Mouse (Mus musculus): ENCODE results near the gene Strn. TPM values are rescaled to one million over a fixed set of nuclear protein-coding genes. Genes with fewer than 3 reads are reported as not detected.

Gene Strn
- polyA plus RNA-seq, 1 experiment: 1.3 TPM

DNA sequence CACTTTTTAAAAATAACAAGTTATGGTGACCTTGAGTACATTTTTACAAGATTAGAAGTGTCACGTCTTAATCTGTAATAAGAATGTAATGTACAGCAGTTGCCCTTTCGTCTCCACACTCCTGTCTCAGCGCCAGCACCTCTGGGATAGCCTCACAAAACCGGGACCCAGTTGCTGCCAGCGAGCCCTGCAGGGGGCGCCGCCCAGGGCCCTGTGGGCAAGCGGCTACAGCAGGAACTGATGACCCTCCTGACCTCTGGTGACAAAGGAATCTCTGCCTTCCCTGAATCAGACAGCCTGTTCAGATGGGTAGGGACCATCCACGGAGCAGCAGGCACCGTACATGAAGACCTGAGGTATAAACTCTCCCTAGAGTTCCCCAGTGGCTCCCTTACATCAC, 15.1 kb upstream of the Strn start:
- H3K4me1 ChIP-seq: no peaks in the 10 kb centered on the region
- no peaks in the 10 kb centered on the region for H3K9me3 ChIP-seq
- H3K36me3 ChIP-seq (replicated peaks; ENCODE audit: low read length): peaks cover 63% of the 10 kb centered on the region
- TF ChIP-seq FLI1 (IDR thresholded peaks at IDR 0.05; ENCODE audit: low read length) (no peak), GATA1 (IDR thresholded peaks at IDR 0.05; ENCODE audit: borderline replicate concordance, low read length) (no peak)
- H3K4me3 ChIP-seq (replicated peaks): no peak overlapping the region
- no peaks in the 10 kb centered on the region for H3K27me3 ChIP-seq (replicated peaks)

GRCm38 (mm10) chr17:78748440-78748839, 11.4 kb upstream of the Strn start:
- no peaks in the 10 kb centered on the region for H3K9me3 ChIP-seq
- H3K36me3 ChIP-seq (replicated peaks; ENCODE audit: low read length): peaks cover 28% of the 10 kb centered on the region
- no peak for TF ChIP-seq GATA1 (IDR thresholded peaks at IDR 0.05; ENCODE audit: borderline replicate concordance, low read length)
- H3K4me1 ChIP-seq: no peaks in the 10 kb centered on the region
- no peaks in the 10 kb centered on the region for H3K27me3 ChIP-seq (replicated peaks)
- H3K4me3 ChIP-seq (replicated peaks): no peak overlapping the region

DNA sequence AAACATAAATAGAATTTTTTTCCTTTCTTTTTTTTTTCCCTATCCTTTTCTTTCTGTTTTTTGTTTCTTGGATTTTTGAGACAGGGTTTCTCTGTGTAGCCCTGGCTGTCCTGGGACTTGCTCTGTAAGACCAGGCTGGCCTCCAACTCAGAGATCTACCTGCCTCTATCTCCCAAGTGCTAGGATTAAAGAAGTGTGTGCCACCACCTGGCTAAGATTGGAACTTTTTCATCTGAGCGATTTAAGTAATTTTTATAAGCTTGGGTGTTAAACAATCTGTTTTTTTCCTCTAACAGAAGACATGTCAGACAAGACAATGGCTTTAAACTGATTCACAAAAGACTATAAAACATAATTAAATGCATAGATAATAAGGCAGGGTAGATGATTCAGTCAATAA, 1.4 kb upstream of the Strn start:
- no peak overlapping the region for H3K4me3 ChIP-seq (replicated peaks)
- H3K9me3 ChIP-seq: no peaks in the 10 kb centered on the region
- peaks cover 43% of the 10 kb centered on the region for H3K4me1 ChIP-seq
- TF ChIP-seq FLI1 (IDR thresholded peaks at IDR 0.05; ENCODE audit: low read length) (no peak), GATA1 (IDR thresholded peaks at IDR 0.05; ENCODE audit: borderline replicate concordance, low read length) (no peak)
- peaks cover 9% of the 10 kb centered on the region for H3K36me3 ChIP-seq (replicated peaks; ENCODE audit: low read length)
- no peaks in the 10 kb centered on the region for H3K27me3 ChIP-seq (replicated peaks)

- Histone ChIP-seq H3K4me1 (peaks cover 50% of the 10 kb centered on the region), H3K36me3 (replicated peaks; ENCODE audit: low read length) (peaks cover 13% of the 10 kb centered on the region), H3K27me3 (replicated peaks) (no peaks in the 10 kb centered on the region), H3K9me3 (no peaks in the 10 kb centered on the region), H3K4me3 (replicated peaks) (peak overlapping the region; percentile 73)
- TF ChIP-seq GATA1 (IDR thresholded peaks at IDR 0.05; ENCODE audit: borderline replicate concordance, low read length) (no peak), FLI1 (IDR thresholded peaks at IDR 0.05; ENCODE audit: low read length) (no peak)
Measured at GRCm38 (mm10) chr17:78737771-78738170, 775 bp upstream of the Strn start.

DNA sequence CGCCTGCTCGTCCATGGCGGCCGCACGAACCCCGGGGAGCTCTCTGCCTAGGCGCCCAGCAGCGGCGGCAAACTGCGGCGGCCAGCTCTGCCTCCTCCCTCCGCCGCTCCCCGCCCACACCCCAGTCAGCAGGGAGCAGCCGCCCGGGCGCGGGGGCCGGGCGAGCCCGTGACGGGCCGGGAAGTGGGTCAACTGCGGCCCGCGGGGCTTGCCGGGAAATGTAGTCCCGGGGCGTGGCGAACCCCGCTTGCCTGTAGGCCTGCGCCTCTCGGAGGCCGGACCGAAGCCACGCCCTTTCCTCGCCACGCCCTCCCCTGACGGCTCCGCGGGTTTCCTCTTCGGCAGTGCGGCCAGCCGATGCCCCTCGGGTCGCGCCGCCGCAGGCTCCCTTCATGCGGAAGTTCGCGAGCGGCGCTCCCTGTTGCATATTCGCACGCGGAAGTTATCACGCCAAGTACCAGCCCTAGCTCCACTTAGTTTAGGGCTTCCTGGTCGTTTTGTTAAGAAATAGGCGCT, 465 bp downstream of the Strn start:
- Histone ChIP-seq H3K4me3 (replicated peaks) (peak overlapping the region; percentile 97), H3K27me3 (replicated peaks) (no peaks in the 10 kb centered on the region), H3K36me3 (replicated peaks; ENCODE audit: low read length) (peaks cover 26% of the 10 kb centered on the region), H3K9me3 (no peaks in the 10 kb centered on the region), H3K4me1 (peaks cover 62% of the 10 kb centered on the region)
- TF ChIP-seq GATA1 (IDR thresholded peaks at IDR 0.05; ENCODE audit: borderline replicate concordance, low read length) (no peak), FLI1 (IDR thresholded peaks at IDR 0.05; ENCODE audit: low read length) (no peak)

DNA sequence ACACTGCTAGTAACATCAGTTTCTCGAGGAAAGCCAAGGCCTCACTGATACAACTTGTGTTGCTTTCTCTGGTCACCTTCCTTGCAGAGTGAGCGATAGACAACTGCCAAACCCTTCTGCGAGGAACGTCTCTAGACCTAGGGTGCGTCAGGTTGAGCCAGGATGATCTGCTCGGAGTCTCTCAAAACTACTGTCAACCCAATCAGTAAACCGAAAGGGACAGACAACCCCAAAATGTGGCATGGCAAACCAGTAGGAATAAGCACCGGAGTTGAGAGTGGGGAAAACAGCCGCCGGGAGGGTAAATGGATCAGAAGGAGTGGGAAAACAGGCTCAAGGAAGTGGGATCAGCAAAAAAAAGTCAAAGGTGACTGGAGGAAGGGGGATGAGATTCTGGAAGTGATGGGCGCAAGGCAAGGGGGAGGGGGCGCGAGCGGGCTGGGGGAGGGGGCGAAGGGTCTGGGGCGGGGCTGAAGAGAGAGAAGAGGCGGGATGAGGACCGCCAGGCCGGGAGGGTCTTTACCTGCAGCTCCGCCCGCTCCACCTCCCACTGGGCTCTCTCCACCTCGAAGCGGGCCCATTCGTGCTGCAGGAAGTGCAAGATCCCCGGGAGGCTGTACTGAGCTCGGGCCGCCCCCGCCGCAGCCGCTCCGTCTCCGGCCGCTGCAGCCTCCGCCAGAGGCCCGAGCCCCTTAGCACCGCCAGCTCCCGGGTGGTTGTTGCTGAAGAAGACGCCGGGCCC, 1.1 kb downstream of the Strn start:
- Histone ChIP-seq H3K27me3 (replicated peaks) (no peaks in the 10 kb centered on the region), H3K36me3 (replicated peaks; ENCODE audit: low read length) (peaks cover 26% of the 10 kb centered on the region), H3K4me1 (peaks cover 62% of the 10 kb centered on the region), H3K4me3 (replicated peaks) (peak overlapping the region; percentile 97), H3K9me3 (no peaks in the 10 kb centered on the region)
- TF ChIP-seq GATA1 (IDR thresholded peaks at IDR 0.05; ENCODE audit: borderline replicate concordance, low read length): no peak
- TF ChIP-seq FLI1 (IDR thresholded peaks at IDR 0.05; ENCODE audit: low read length): no peak

DNA sequence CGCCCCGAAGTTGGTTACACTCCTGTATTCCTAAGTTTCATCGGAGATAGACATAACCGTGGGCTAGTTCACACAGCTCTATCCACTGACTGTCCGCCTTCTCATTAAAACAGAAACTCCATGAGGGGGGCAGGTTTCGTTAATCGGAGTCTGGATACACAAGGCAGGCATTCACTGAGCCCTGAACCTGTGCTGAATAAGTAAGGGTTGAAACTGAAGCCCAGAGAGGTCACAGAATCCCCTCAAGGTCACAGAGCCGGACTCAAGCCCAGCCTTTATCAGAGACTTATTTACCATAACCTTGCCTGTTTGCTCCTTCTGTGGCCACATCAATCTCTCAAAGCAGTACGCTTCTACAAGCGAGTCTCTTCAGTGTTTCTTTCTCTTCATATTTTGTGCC, 2.2 kb downstream of the Strn start:
- TF ChIP-seq GATA1 (IDR thresholded peaks at IDR 0.05; ENCODE audit: borderline replicate concordance, low read length): no peak
- no peak for TF ChIP-seq FLI1 (IDR thresholded peaks at IDR 0.05; ENCODE audit: low read length)
- Histone ChIP-seq H3K27me3 (replicated peaks) (no peaks in the 10 kb centered on the region), H3K4me1 (peaks cover 61% of the 10 kb centered on the region), H3K36me3 (replicated peaks; ENCODE audit: low read length) (peaks cover 34% of the 10 kb centered on the region), H3K4me3 (replicated peaks) (peak overlapping the region; percentile 97), H3K9me3 (no peaks in the 10 kb centered on the region)

DNA sequence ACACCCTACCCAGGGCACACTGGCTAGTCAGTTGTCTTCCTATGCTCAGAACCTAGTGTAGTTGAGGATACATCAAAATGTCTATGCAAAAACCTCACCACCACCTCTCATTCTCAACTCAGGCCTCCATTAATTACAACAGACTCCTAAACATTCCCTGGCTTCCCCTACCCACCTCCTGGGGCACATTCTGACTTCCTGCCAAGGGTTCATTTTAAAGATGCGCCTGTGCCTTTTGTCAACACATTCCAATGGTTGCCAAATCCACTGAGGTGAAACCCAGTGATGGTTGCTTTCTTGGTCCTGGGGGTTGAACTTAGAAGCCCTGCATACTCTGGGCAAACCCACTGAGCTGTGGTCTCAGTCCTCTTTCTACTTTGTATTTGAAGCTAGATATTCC, 4.9 kb downstream of the Strn start:
- H3K36me3 ChIP-seq (replicated peaks; ENCODE audit: low read length): peaks cover 58% of the 10 kb centered on the region
- no peak for TF ChIP-seq FLI1 (IDR thresholded peaks at IDR 0.05; ENCODE audit: low read length)
- no peak for TF ChIP-seq GATA1 (IDR thresholded peaks at IDR 0.05; ENCODE audit: borderline replicate concordance, low read length)
- peak overlapping the region; percentile 74 for H3K4me3 ChIP-seq (replicated peaks)

GRCm38 (mm10) chr17:78726746-78727449, 10.1 kb downstream of the Strn start:
- H3K4me3 ChIP-seq (replicated peaks): peak overlapping the region; percentile 64
- H3K27me3 ChIP-seq (replicated peaks): no peaks in the 10 kb centered on the region
- peaks cover 62% of the 10 kb centered on the region for H3K36me3 ChIP-seq (replicated peaks; ENCODE audit: low read length)
- TF ChIP-seq GATA1 (IDR thresholded peaks at IDR 0.05; ENCODE audit: borderline replicate concordance, low read length) (no peak), FLI1 (IDR thresholded peaks at IDR 0.05; ENCODE audit: low read length) (no peak)
- no peaks in the 10 kb centered on the region for H3K9me3 ChIP-seq
- peaks cover 81% of the 10 kb centered on the region for H3K4me1 ChIP-seq

More for the DNA sequence above, 4.9 kb downstream of the Strn start:
- Histone ChIP-seq H3K4me1 (peaks cover 70% of the 10 kb centered on the region), H3K9me3 (no peaks in the 10 kb centered on the region), H3K27me3 (replicated peaks) (no peaks in the 10 kb centered on the region)

GRCm38 (mm10) chr17:78724461-78725055, 12.4 kb downstream of the Strn start:
- TF ChIP-seq FLI1 (IDR thresholded peaks at IDR 0.05; ENCODE audit: low read length): no peak
- TF ChIP-seq GATA1 (IDR thresholded peaks at IDR 0.05; ENCODE audit: borderline replicate concordance, low read length): peak; percentile 36; the same call in 1 of the 3 replicates
- Histone ChIP-seq H3K36me3 (replicated peaks; ENCODE audit: low read length) (peaks cover 54% of the 10 kb centered on the region), H3K27me3 (replicated peaks) (no peaks in the 10 kb centered on the region), H3K4me3 (replicated peaks) (peak overlapping the region; percentile 38), H3K9me3 (no peaks in the 10 kb centered on the region), H3K4me1 (peaks cover 75% of the 10 kb centered on the region)
